Mouse (Mus musculus) G1E (cell line): ENCODE results near the gene Gm20431.

Source experiments
- CTCF ChIP-seq: IDR thresholded peaks from 2 replicates; pipeline ENCODE4 v1.5.1; 2012; ENCODE audit warnings: low read depth, low read length, inconsistent platforms, mixed read lengths
- GATA1 ChIP-seq: IDR thresholded peaks from 2 replicates; pipeline ENCODE4 v1.6.1; 2012; ENCODE audit warnings: borderline replicate concordance, low read length, inconsistent platforms, mixed read lengths
- POLR2AphosphoS5 ChIP-seq: IDR thresholded peaks from 2 replicates; pipeline ENCODE4 v1.6.1; 2012; ENCODE audit warnings: low read depth, low read length, inconsistent platforms; ENCODE audit not compliant: insufficient replicate concordance
- TAL1 ChIP-seq: conservative IDR thresholded peaks from 2 replicates; pipeline ENCODE4 v1.6.1; 2012; ENCODE audit warnings: low read depth, low read length, inconsistent platforms, mixed read lengths

DNA sequence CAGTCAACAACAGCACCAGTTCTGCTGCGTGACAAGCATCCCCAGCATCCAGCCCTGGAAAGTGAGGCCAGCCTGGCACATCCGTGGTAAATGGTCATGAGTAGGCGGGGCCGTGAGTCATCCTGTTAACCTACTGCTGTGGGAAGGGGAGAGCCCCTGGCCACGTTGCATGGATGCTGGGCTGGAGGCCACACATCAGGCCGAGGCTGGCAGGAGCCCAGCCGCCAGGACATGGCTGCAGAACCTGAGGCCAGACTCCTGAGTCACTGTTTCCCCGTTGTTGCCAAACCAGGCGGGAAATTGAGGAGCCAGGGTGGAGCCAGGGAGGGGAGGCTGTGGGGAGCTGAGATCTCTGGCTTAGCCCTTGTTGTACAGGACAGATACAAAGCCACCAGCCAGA, 86.5 kb downstream of the Gm20431 start:
- TF ChIP-seq CTCF: no peak
- TF ChIP-seq GATA1: no peak
- TF ChIP-seq TAL1: no peak
- TF ChIP-seq POLR2AphosphoS5: no peak
